Mouse (Mus musculus) heart, postnatal 0 days (tissue): ENCODE results near the gene Dnajc6. TPM values are rescaled to one million over a fixed set of nuclear protein-coding genes. Genes with fewer than 3 reads are reported as not detected.

Source experiments
- ATAC-seq: fragments of 200-750 bp; cut with Nextera tagmentation; 2 replicates; pipeline ENCODE4 v1.8.0; 2017; ENCODE audit warnings: low read depth, moderate number of reproducible peaks, moderate library complexity; ENCODE audit not compliant: insufficient read depth
- DNase-seq: peaks from one replicate; pipeline ENCODE4 v3.0.0-alpha.2; 2016; ENCODE audit warnings: low spot score
- H3K27ac ChIP-seq: fragments of 300-500 bp; sonication (generic); 2 replicates; pipeline ENCODE4 v1.5.1; 2014; ENCODE audit warnings: low read depth, mild to moderate bottlenecking
- H3K27me3 ChIP-seq: fragments of 300-500 bp; sonication (generic); 2 replicates; pipeline ENCODE4 v1.6.1; 2014; ENCODE audit warnings: low read length, mixed read lengths; ENCODE audit not compliant: control insufficient read depth, insufficient read depth
- H3K36me3 ChIP-seq: fragments of 300-500 bp; sonication (generic); replicated peaks from 2 replicates; pipeline ENCODE4 v1.6.1; 2014; ENCODE audit warnings: low read length, mixed read lengths; ENCODE audit not compliant: control insufficient read depth, insufficient read depth
- H3K4me1 ChIP-seq: fragments of 300-500 bp; sonication (generic); 2 replicates; pipeline ENCODE4 v1.6.1; 2014; ENCODE audit warnings: antibody characterized with exemption; ENCODE audit not compliant: control insufficient read depth, insufficient read depth
- H3K4me2 ChIP-seq: fragments of 300-500 bp; sonication (generic); 2 replicates; pipeline ENCODE4 v1.6.1; 2014; ENCODE audit warnings: low read depth, mild to moderate bottlenecking, low read length, moderate library complexity
- H3K4me3 ChIP-seq: fragments of 300-500 bp; sonication (generic); 2 replicates; pipeline ENCODE4 v1.5.1; 2014; ENCODE audit warnings: low read depth, low read length
- H3K9ac ChIP-seq: fragments of 300-500 bp; sonication (generic); replicated peaks from 2 replicates; pipeline ENCODE4 v1.6.1; 2014; ENCODE audit warnings: low read depth, low read length, mixed read lengths
- H3K9me3 ChIP-seq: fragments of 300-500 bp; sonication (generic); replicated peaks from 2 replicates; pipeline ENCODE4 v1.6.1; 2016; ENCODE audit warnings: low read length; ENCODE audit not compliant: control insufficient read depth
- CTCF ChIP-seq: IDR thresholded peaks from 2 replicates; pipeline ENCODE4 v1.5.1; 2016; ENCODE audit warnings: antibody characterized with exemption, control low read depth, low read depth
- EP300 ChIP-seq: IDR thresholded peaks from 2 replicates; pipeline ENCODE4 v1.6.1; 2016; ENCODE audit warnings: antibody characterized with exemption, low read depth
- WGBS: fragments of 180-500 bp; shearing (Covaris S2); extraction: QIAGEN DNeasy Blood & Tissue Kit; methylation state at CpG from one replicate; pipeline ENCODE4 v1.1.7; 2014; 5-methylcytosine and 5-hydroxymethylcytosine counted together
- polyA plus RNA-seq: library from polyadenylated mRNA; unstranded; fragments of >200 nt; fragmentation: Nextera tagmentation; extraction: Ambion mirVana; gene quantifications from 2 replicates; pipeline ENCODE4 v1.2.1, GENCODE M21; 2015
- total RNA-seq: library from RNA; depleted of rRNA; stranded (reverse); fragments of >200 nt; gene quantifications from 2 replicates; pipeline ENCODE4 v1.2.3, GENCODE M21; 2014; ENCODE audit warnings: low replicate concordance

Gene Dnajc6
- total and polyA plus RNA-seq, 2 experiments from 2014 or later: 0.08 to 1.2 TPM

GRCm38 (mm10) chr4:101575307-101575706 lies 78.9 kb downstream of the Dnajc6 start:
- no peaks in the 10 kb centered on the region for H3K4me1 ChIP-seq
- H3K9me3 ChIP-seq: no peaks in the 10 kb centered on the region
- DNase-seq (no peak), ATAC-seq (no peak)
- H3K9ac ChIP-seq: no peak overlapping the region
- H3K27ac ChIP-seq: no peak overlapping the region
- H3K4me3 ChIP-seq: no peak overlapping the region
- H3K4me2 ChIP-seq: no peak overlapping the region
- WGBS: 75% methylated on average over 5 of the region's 5 CpGs
- no peaks in the 10 kb centered on the region for H3K27me3 ChIP-seq
- H3K36me3 ChIP-seq: no peaks in the 10 kb centered on the region
- TF ChIP-seq EP300: no peak
- TF ChIP-seq CTCF: no peak

- TF ChIP-seq EP300 (no peak), CTCF (no peak)
- DNase-seq (no peak), ATAC-seq (no peak)
- no peaks in the 10 kb centered on the region for H3K36me3 ChIP-seq
- no peak overlapping the region for H3K4me2 ChIP-seq
- no peaks in the 10 kb centered on the region for H3K27me3 ChIP-seq
- no peak overlapping the region for H3K9ac ChIP-seq
- 76% methylated on average over 7 of the region's 7 CpGs for WGBS
- H3K27ac ChIP-seq: no peak overlapping the region
- no peaks in the 10 kb centered on the region for H3K9me3 ChIP-seq
- H3K4me3 ChIP-seq: no peak overlapping the region
- H3K4me1 ChIP-seq: no peaks in the 10 kb centered on the region
Measured at GRCm38 (mm10) chr4:101578720-101579119, 82.3 kb downstream of the Dnajc6 start.

- H3K27ac ChIP-seq: no peak overlapping the region
- no peak overlapping the region for H3K9ac ChIP-seq
- H3K9me3 ChIP-seq: no peaks in the 10 kb centered on the region
- H3K4me1 ChIP-seq: no peaks in the 10 kb centered on the region
- no peak for TF ChIP-seq CTCF
- TF ChIP-seq EP300: no peak
- ATAC-seq (no peak), DNase-seq (no peak)
- H3K4me2 ChIP-seq: no peak overlapping the region
- WGBS: 61% methylated on average over 5 of the region's 5 CpGs
- no peaks in the 10 kb centered on the region for H3K27me3 ChIP-seq
- no peaks in the 10 kb centered on the region for H3K36me3 ChIP-seq
- H3K4me3 ChIP-seq: no peak overlapping the region
Measured at GRCm38 (mm10) chr4:101579517-101579916, 83.1 kb downstream of the Dnajc6 start.

- Histone ChIP-seq H3K27ac (no peak overlapping the region), H3K9me3 (no peaks in the 10 kb centered on the region), H3K4me3 (no peak overlapping the region), H3K4me2 (no peak overlapping the region), H3K9ac (no peak overlapping the region), H3K27me3 (no peaks in the 10 kb centered on the region), H3K36me3 (no peaks in the 10 kb centered on the region), H3K4me1 (no peaks in the 10 kb centered on the region)
- DNase-seq (no peak), ATAC-seq (no peak)
- WGBS: 67% methylated on average over 4 of the region's 4 CpGs
- TF ChIP-seq EP300 (no peak), CTCF (no peak)
Measured at GRCm38 (mm10) chr4:101581156-101581555, 84.7 kb downstream of the Dnajc6 start.

- TF ChIP-seq EP300 (no peak), CTCF (no peak)
- no peak overlapping the region for H3K4me2 ChIP-seq
- WGBS: 52% methylated on average over 2 of the region's 2 CpGs
- no peak for ATAC-seq
- no peaks in the 10 kb centered on the region for H3K27me3 ChIP-seq
- DNase-seq: no peak
- H3K36me3 ChIP-seq: no peaks in the 10 kb centered on the region
- H3K9me3 ChIP-seq: no peaks in the 10 kb centered on the region
- H3K9ac ChIP-seq: no peak overlapping the region
- H3K27ac ChIP-seq: no peak overlapping the region
- no peak overlapping the region for H3K4me3 ChIP-seq
- no peaks in the 10 kb centered on the region for H3K4me1 ChIP-seq
Measured at GRCm38 (mm10) chr4:101582882-101583281, 86.4 kb downstream of the Dnajc6 start.
